Mouse (Mus musculus) CD8-positive naive resting alpha-beta T cell, adult 2 months (primary cell): ENCODE measurements around the gene Unc13c.

Source experiments
- DNase-seq, 2 experiments: peaks; one replicate each; pipeline ENCODE4 v3.0.0; 2022; ENCODE audit warnings: low read depth in 2 of 2, low spot score in 2 of 2

Unc13c gene

DNA sequence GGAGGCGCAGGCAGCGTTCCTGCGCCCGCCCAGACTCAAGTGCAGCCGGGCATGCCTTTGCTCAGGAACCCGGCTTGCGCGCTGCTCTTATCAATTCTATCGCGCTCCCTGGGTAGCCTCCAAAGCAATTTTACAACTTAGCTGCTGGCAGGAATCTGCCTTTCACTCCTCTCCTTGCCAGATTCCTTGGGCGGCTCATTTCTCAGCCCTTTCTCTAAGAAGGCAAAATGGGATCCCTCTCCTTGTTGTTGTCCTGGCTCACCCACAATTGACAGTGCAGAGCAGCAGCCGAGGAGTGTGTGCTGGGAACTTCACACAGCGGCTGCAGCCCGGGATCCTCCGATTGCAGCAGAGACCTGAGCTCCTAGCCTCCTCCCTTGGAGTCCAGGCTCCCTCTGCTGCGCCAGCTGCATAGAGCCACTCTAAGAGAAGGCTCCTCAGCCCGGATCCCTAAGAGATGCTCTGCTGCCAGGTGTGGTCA lies at the start of gene Unc13c:
TSS of gene Unc13c (minus strand) at position 326 of the 481 bp plus-strand sequence.
- no peak for DNase-seq

DNA sequence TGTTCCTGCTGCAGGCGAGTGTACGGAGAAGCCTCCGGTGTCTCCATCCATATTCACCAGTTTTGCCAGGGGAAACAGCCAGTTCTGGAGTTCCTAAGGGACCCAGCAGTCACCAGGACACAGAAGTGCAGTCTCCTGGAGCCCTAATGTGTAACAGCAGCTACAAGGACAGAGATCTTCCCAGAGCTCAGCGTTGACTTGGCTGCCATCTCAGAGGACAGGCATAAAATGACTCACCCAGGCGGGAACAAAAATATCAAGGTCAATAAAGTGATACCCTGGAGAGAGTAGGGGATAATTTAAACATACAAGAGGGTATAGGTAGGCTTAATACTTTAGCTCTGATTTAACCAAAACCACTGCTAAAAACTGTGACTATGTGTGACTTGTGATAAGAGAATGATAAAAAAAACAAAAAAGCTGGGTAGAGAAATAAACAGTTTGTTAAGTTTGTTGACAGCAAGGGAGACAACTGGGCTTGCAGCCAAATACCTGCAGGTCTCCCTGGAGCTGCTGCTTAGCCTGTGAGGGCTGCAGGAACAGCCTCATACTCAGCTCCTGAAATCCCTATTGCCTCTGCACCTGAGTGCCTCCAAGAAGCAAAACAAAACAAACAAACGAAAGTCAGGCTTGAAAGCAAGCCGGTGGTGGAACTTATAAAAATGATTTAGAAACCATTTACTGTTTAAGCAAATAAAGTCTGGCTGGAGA lies 39.4 kb upstream of the Unc13c start:
- DNase-seq: no peak

DNA sequence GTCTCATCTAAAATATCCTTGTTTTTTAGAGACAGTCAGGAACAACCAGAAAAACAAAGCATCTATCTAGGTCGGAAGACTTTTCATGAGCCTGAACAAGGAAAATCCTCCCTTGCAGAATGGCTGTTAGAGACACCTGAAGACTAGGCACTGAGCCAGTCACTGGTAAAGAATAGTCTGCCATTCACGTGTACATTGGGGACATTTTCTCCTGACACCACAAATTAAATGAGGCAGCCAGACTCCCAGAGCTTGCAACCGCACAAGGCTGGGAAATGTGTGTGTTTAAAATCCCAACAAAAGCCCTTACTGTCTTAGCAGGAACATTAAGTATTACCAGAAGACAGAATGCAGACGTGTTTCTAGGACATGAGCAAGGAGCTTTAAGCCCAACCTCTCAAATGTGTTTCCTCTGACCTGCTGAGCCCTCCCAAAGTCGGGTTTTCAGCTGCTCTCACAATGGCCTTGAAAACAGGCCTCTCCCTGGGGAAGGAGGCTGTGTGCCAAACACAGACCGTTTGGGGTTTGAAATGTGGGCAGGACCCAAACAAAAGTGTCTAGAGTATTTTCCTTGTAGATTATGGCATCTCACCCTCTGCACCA lies 33.7 kb upstream of the Unc13c start:
- DNase-seq: no peak

DNA sequence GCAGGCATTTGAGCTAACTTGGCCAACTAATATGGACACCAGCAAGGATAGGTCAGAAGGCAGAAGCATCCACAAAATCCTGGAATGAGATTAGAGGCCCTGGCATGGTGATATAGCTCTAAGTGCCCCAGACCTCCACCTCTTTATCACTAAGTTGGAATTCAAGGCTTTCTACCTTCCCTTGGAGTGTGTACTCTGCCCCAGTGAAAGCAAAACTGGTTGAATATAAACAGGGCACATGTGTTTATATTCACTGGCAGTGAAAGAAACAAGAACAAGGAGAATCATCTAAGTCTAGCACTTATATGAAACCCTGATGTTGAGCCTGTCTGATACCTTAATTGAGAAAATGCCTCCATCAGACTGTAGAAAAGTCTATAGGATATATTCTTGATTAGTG lies 19.3 kb upstream of the Unc13c start:
- DNase-seq: no peak

DNA sequence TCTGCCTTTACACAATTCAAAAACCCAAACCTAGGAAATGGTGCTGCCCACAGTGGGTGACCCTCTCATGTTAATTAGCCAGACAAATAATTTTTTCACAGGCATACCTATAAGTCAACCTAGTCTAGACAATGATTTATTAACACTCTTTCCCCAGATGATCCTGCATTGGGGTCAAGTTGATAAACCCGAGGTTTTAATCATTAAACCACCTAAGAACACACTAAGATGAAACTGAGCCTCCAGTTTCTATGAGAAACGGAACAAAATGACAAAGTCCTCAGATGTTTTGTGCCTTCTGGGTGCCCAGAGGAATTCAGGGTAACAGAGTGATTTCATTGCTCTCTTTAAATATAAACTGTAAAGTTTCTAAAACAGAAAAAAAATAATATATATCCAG lies 18.5 kb upstream of the Unc13c start:
- DNase-seq: no peak

DNA sequence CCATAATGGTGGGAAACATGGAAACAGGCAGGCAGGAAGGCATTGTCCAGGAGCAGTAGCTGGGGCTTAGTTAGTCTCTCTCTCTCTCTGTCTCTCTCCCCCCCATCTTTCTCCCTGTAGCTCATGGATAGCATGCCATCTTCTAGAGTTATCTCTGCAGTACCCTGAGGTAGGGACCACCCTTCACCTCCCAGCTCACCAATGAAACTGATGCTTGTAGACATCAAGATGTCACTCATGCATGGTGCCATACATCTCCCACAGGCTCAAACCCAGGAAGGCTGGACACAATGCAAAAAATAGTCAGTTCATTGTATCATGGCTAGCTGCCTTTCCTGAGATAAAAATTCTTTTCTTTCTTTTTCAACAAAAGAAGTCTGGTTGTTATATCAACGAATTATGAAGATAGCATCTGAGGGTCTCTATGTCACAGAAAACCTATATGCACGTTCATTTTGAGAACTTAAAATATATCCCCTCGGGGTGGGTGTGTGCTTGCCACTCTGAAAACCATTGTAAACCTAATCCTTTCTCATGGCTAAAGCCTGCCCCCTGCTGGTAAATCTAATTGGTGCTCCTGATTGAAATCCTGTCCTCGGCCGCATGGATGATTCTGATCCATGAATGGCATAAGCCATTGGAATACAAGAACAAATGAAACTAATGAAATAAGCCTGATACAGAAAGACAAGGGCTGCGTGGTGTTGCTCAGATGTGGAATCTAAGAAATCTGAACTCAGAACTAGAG lies 14.0 kb upstream of the Unc13c start:
- no peak for DNase-seq

DNA sequence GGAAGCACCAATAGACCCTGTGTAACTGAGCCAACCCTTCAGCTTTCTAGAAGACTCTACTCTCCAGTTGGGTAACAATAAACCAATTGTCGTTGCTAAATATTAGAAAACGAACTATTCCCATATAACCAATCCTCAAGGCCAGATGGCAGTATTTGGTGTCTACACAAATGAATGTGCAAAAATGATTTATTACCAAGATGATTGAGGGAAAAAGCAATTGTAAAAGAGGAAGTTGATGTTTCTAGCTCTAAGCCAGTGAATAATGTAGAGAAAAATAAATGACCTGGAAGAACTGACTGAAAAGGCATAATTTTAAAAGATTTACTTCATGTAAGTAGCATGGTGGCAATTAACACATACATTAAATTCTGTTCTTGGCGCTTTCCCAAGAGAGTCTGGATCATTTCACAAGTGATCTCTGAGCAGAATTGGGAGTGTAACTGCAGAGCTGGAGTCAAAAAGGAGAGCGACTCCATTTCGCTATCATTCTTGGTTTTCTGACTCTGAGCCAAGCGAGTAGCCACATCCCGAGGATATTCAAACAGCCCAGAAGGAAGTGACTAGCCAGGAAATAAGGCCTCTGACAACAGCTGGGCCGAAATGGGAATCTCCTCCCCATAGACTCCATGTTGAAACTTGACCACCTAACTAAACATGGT lies 3.7 kb upstream of the Unc13c start:
- DNase-seq: no peak

DNA sequence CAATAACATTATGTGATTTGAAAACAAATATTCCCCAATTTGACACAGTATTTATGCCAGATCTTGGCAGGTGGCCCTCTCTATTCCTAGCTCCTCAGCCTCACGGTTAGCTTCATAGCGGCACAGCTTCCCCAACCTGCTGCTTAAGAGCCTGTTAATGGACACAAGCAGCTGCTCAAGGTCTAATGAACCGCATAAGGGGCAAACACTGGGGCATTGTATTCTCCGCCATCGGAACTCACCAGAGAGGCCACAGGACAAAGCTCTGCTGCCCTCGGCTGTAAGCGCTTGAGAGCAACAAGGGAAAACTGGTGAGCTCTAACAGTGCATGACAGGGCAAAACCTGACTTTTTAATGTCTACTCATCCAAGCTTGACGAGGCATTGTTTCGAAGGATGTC lies 2.0 kb upstream of the Unc13c start:
- no peak for DNase-seq

DNA sequence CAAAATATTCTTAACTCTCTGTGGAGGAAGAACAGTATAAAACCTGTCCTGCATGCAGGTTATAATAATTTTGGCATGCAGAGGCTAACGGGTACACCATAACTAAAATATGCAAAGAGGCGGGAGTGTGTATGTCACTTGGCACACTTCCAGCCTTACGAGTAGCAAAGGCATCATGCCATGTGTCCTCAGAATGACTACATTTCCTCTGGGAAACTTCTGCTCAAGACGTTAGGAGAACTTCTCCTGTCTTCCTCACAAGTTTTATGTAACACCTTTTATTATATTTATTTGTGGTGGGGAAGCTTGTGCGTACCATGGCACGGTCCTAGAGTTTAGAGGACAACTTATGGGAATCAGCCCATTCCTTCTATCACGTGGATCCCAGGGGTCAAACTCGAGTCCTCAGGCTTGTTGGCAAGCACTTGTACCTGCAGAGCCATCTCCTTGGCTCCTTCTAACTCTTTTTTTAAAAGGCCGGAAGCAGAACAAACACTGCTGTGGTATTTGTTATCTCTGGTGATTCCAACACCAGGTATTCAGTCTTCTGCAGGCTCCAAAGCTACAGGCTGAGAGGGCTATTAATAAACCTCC lies 3.3 kb downstream of the Unc13c start:
- DNase-seq: no peak

DNA sequence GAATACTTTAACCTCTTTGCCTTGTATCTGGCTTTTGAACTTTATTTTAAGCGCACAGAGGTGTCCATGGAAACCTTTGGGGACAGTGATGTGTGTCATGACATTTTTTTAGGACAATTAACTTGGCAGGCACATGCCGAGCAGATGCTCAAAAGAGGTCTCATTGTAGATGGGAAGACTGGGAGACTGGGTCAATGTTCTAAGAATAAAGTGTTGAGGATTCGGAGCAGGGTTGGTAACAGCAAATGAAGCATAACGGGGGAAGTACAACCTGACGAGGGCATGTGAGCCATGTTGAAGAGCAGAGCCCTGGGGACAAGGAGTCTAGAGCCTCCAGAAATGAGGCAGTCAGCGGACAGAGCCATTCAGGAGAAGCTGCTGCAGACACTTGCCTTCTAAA lies 6.3 kb downstream of the Unc13c start:
- DNase-seq: no peak

DNA sequence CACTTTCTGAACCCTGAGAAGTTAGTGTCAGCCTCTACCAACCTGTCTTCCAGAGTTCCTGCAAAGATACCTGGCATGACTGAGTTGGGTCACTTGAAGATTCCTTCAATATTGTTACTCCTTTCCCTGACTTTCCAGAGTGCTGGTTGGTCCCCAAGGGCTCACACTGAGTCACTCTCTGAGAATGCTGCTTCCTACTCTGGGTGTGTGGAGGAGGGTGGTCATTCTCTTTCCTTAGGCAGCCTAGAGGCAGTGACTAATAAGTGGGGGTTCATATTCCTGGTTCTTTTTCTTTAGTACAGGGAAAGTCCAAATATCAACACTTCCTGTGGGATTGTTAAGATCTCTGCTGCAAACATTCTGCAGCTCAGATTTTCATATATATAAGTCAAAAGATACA lies 16.4 kb downstream of the Unc13c start:
- no peak for DNase-seq

DNA sequence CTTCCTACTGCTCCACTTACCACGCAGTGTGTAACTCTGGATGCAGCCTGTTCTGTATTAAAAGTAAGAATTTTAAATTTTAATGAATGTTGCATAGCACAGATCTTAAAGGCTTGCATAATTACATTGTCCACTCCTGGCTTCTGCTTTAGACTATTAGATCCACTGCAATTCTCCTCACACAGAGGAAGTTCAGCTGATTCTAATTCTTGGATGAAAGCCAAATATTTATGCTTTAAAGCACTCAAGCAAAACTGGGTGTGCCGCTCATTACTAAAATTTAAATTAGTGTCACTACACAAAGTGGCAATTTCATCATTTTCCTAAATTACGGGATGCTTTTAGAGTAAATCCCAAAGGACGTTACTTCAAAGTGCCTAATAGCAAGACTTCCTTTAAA lies 17.2 kb downstream of the Unc13c start:
- DNase-seq: no peak

DNA sequence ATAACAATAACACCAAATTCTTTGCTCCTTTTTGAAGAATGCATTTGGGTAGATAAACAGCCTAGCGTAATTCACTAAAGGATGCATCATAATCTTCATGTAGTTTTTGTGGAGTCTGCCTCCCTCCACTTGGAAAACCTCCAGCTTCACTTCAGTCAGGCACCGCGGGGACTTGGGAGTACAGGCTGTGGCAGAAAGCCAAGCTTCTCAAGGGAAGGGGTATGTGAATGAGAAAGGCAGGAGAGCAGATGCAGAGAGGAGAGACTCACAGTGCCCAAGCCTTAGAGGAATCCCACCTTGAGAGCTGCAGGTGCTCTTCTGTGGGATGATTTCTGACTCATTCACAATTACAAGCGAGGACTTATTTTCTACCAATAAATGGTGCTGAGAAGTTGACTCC lies 33.9 kb downstream of the Unc13c start:
- no peak for DNase-seq

DNA sequence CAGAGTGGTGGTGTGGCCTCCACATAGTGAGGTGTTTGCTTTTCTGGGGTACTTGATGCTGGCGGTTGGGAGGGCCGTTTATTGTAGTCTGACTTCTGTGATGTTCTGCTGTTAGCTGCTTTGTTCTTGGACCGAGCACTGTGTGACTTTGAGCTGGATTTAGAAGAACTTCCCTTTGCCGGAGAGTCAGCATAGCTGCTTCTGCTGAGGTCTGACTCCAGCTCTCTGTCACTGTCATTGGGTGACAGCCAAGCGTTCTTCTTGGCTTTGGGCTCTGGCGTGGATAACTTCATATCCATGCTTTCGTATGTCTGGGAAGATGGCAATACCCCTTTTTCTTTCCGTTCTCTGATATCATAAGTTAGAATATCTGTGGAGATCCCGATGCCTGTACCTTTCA lies 36.8 kb downstream of the Unc13c start:
- no peak for DNase-seq

DNA sequence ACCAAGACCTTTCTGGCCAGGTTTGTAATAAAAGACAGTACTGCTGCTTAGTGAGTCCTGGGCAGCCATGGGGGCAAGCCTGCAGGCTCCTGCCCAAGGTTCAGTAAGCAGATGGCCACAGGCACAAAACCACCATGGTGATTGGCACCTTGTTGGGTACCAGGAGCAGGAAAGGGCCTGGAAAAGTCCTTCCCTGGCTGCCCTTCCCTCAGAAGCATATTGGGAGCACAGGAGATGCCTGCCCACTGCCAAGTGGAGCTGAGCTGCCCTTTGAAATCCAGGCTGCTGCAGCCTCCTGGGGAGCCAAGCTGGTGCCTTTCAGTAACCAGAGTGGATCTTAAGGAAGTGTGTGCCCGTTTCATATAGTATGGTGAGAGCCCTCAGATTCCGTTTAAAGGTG lies 41.5 kb downstream of the Unc13c start:
- no peak for DNase-seq

DNA sequence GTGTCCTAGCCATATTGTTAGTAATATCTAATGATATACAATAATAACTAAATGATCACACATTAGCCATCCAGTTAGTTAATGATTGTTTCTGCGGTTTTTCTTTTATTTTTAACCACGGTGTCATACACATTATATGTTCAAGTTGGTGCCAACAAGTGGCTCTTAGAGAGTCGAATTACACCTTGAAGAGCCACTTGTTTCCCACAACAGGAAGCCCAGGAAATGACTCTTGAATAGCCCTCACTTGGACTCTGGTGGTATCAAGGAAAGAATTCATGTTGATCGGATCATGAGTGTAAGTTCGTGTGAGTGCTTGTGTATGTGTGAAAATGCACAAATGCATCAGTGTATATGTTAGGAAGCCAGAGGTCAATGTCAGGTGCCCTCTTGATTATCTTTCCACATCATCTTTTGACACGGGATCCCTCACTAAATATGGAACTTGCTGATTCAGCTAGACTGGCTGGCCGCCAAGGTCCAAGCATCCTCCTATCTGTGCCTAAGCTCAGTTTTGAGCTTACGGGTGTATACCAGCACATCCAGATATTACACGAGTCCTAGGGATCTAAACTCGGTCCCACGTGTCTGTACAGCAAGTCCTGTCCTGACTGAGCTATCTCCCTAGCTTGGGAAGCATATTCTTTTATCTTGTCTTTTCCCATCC lies 46.2 kb downstream of the Unc13c start:
- no peak for DNase-seq

DNA sequence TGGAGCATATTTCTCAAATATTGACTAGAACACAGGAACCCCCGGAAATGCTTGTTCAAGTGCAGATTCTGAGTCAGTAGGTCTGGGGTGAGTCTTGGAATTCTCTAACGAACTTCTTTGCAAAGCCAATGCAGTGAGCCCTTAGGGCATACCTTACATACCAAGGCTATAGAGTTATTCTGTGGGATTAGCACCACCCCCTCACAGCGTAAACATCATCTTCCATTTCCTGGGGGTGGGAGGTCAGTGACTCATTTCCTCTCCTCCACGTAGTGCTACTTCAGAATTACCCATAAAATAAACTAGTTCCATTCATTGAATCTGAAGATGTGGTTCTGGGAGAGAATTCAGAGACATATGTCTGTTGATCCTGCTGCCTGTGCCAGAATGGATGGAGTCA lies 62.8 kb downstream of the Unc13c start:
- DNase-seq: no peak

DNA sequence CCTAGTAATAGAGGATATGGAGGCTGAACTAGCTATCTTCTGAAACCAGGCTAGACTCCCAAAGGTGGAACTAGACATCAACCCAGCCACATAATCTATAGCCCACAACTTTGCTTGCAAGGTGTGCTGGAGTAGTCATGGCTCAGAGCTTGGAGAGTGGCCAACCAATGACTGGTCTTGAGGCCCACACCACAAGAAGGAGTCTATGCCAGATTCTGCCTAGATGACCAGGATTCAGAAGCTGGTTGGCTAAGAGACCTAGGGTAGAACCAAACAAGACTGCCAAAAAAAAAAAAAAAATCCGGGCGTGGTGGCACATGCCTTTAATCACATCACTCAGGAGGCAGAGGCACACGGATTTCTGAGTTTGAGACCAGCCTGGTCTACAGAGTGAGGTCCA lies 70.2 kb downstream of the Unc13c start:
- no peak for DNase-seq

DNA sequence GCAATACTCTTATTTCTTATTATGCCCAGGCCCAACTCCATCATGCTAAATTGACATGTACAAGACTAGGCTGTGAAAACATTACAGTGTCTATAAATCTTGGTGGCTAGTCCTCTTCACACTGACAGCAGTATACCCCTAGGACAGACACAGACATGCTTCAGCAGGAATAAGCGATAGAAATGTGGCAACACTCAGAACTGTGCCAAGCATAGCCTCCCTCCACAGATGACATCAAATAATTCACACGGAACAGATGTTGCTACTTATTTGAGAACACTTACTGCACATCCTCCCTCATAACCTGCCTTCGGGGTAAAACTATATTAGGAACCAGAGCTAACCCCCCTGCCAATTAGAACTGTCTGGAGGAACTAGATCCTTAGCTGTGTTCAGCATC lies 72.6 kb downstream of the Unc13c start:
- no peak for DNase-seq

DNA sequence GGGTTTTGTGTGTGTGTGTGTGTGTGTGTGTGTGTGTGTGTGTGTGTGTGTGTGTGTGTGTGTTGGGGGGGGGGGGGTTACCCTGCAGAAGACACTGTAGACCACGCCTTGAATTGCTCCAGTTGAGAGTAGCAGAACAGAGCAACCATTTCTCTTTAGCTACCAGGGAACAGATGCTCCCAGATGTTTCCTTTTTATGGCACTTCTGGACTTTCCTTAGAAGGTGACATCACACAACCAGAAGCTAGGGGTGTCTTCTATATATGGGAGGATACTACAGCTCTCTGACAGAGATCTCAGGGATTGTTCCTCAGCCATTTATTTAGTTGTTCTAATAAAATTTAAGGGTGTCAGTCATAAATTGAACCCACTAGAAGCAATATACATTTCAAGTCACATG lies 85.2 kb downstream of the Unc13c start:
- no peak for DNase-seq

DNA sequence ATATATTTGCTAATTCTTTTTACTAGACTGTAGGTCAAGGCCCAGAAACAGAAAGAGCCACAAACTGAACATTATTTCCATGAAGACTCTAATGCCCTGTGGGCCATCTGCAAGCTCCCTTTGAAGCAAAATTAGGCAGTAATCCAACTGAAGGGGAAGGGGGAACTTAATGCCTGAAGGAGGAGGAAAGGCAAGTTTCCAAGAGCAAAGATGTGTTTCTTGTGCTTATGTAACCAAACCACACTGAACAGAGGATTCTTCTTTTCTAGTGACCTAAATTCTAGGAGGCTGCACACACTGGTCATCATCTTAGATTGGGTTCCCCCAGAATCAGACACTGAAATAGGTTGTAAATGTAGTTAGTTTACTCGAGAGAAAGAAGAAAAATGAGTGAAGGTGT lies 85.6 kb downstream of the Unc13c start:
- no peak for DNase-seq
